Mouse (Mus musculus) forebrain, embryonic 13.5 days (tissue): Measurements from ENCODE around the gene Nadk. TPM values are rescaled to one million over a fixed set of nuclear protein-coding genes. Genes with fewer than 3 reads are reported as not detected.

ENCODE experiments used
- ATAC-seq: fragments of 200-750 bp; cut with Nextera tagmentation; 2 replicates; pipeline ENCODE4 v1.8.0; 2017
- H3K27ac ChIP-seq: fragments of 300-500 bp; sonication (generic); 2 replicates; pipeline ENCODE4 v1.5.1; 2015; ENCODE audit warnings: inconsistent platforms, mild to moderate bottlenecking, moderate library complexity
- H3K27me3 ChIP-seq: fragments of 300-500 bp; sonication (generic); 2 replicates; pipeline ENCODE4 v1.6.1; 2015; ENCODE audit warnings: mild to moderate bottlenecking, inconsistent platforms
- H3K36me3 ChIP-seq: fragments of 300-500 bp; sonication (generic); 2 replicates; pipeline ENCODE4 v1.6.1; 2015; ENCODE audit warnings: mild to moderate bottlenecking, inconsistent platforms; ENCODE audit not compliant: poor library complexity, severe bottlenecking
- H3K4me1 ChIP-seq: fragments of 300-500 bp; sonication (generic); 2 replicates; pipeline ENCODE4 v1.6.1; 2015; ENCODE audit warnings: inconsistent platforms
- H3K4me2 ChIP-seq: fragments of 300-500 bp; sonication (generic); 2 replicates; pipeline ENCODE4 v1.6.1; 2015; ENCODE audit warnings: inconsistent platforms, mild to moderate bottlenecking, moderate library complexity
- H3K4me3 ChIP-seq: fragments of 300-500 bp; sonication (generic); 2 replicates; pipeline ENCODE4 v1.5.1; 2015; ENCODE audit warnings: mild to moderate bottlenecking, inconsistent platforms
- H3K9ac ChIP-seq: fragments of 300-500 bp; sonication (generic); 2 replicates; pipeline ENCODE4 v1.6.1; 2015; ENCODE audit warnings: mild to moderate bottlenecking, inconsistent platforms
- H3K9me3 ChIP-seq: fragments of 300-500 bp; sonication (generic); replicated peaks from 2 replicates; pipeline ENCODE4 v1.6.1; 2016; ENCODE audit warnings: inconsistent platforms
- WGBS: fragments of 180-500 bp; shearing (Covaris S2); methylation state at CpG from one replicate; pipeline ENCODE4 v1.1.7; 2015; 5-methylcytosine and 5-hydroxymethylcytosine counted together
- polyA plus RNA-seq: library from polyadenylated mRNA; unstranded; fragments of >200 nt; fragmentation: Nextera tagmentation; extraction: Ambion mirVana; gene quantifications from 2 replicates; pipeline ENCODE4 v1.2.1, GENCODE M21; 2015

Nadk gene
- polyA plus RNA-seq, 1 experiment from 2014 or later: 88.7 TPM

GRCm38 (mm10) chr4:155573155-155573554 lies 11.0 kb downstream of the Nadk start:
- H3K9ac ChIP-seq: no peak overlapping the region
- no peaks in the 10 kb centered on the region for H3K9me3 ChIP-seq
- ATAC-seq: no peak
- H3K36me3 ChIP-seq: peaks cover 12% of the 10 kb centered on the region
- no peaks in the 10 kb centered on the region for H3K4me1 ChIP-seq
- no peak overlapping the region for H3K27ac ChIP-seq
- no peak overlapping the region for H3K4me3 ChIP-seq
- WGBS: 98% methylated on average over 2 of the region's 2 CpGs
- no peak overlapping the region for H3K4me2 ChIP-seq
- H3K27me3 ChIP-seq: no peaks in the 10 kb centered on the region

GRCm38 (mm10) chr4:155573876-155574275 lies 11.7 kb downstream of the Nadk start:
- no peaks in the 10 kb centered on the region for H3K4me1 ChIP-seq
- H3K4me3 ChIP-seq: no peak overlapping the region
- peaks cover 19% of the 10 kb centered on the region for H3K36me3 ChIP-seq
- no peak overlapping the region for H3K9ac ChIP-seq
- no peak overlapping the region for H3K4me2 ChIP-seq
- no peaks in the 10 kb centered on the region for H3K9me3 ChIP-seq
- H3K27me3 ChIP-seq: no peaks in the 10 kb centered on the region
- ATAC-seq: no peak
- H3K27ac ChIP-seq: no peak overlapping the region
- 95% methylated on average over 9 of the region's 9 CpGs for WGBS

DNA sequence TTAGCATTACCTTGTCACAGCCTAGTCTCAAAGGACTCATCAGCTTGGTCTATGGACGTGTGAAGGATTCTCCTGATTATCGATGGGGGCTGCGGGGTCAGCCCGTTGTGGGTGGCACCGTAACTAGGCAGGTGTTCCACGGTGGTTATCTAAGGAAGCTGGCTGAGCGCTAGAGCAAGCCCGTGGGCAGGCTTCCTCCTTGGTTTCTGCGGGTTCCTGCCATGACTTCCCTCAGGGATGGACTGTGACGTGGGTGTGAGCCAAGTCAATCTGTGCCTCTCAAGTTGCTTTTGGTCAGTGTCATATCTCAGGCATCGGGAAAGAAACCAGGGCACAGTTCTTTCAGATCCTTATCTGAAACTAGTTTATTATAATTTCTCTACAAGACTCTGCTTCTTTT lies 12.8 kb downstream of the Nadk start:
- Histone ChIP-seq H3K9ac (no peak overlapping the region), H3K4me2 (no peak overlapping the region), H3K4me3 (no peak overlapping the region), H3K9me3 (no peaks in the 10 kb centered on the region), H3K27ac (no peak overlapping the region), H3K27me3 (no peaks in the 10 kb centered on the region), H3K4me1 (no peaks in the 10 kb centered on the region), H3K36me3 (peaks cover 28% of the 10 kb centered on the region)
- ATAC-seq: no peak
- 93% methylated on average over 11 of the region's 11 CpGs for WGBS

GRCm38 (mm10) chr4:155575521-155575920 lies 13.3 kb downstream of the Nadk start:
- H3K27me3 ChIP-seq: no peaks in the 10 kb centered on the region
- WGBS: 87% methylated on average over 8 of the region's 8 CpGs
- H3K4me2 ChIP-seq: no peak overlapping the region
- no peaks in the 10 kb centered on the region for H3K4me1 ChIP-seq
- no peak overlapping the region for H3K9ac ChIP-seq
- no peaks in the 10 kb centered on the region for H3K9me3 ChIP-seq
- no peak for ATAC-seq
- H3K36me3 ChIP-seq: peaks cover 30% of the 10 kb centered on the region
- no peak overlapping the region for H3K27ac ChIP-seq
- H3K4me3 ChIP-seq: no peak overlapping the region

GRCm38 (mm10) chr4:155577132-155577531 lies 15.0 kb downstream of the Nadk start:
- Histone ChIP-seq H3K27ac (no peak overlapping the region), H3K36me3 (peaks cover 36% of the 10 kb centered on the region), H3K27me3 (no peaks in the 10 kb centered on the region), H3K4me1 (no peaks in the 10 kb centered on the region), H3K4me2 (no peak overlapping the region), H3K9ac (no peak overlapping the region), H3K4me3 (no peak overlapping the region), H3K9me3 (no peaks in the 10 kb centered on the region)
- WGBS: 95% methylated on average over 9 of the region's 9 CpGs
- no peak for ATAC-seq

DNA sequence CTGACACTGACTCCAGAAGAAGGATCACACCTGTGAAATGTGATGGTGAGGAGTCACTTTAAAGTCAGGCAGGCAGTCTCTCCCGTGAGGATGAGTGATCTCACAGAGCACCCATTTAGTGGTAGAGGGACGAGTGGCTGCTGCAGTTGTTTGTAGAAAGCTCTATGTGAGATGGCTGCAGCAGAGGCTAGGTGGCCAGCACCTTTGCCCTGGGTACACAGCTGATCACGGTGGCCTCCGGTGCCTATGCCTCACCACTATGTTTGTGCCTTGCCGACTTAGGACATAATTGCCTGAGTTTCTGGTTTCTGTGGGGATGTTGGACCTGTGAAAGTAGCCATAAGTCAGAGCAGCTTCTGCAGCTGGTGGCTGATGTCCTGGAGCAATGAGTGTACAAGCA lies 15.6 kb downstream of the Nadk start:
- H3K4me2 ChIP-seq: no peak overlapping the region
- H3K4me1 ChIP-seq: no peaks in the 10 kb centered on the region
- no peak overlapping the region for H3K4me3 ChIP-seq
- H3K27me3 ChIP-seq: no peaks in the 10 kb centered on the region
- no peak overlapping the region for H3K9ac ChIP-seq
- peaks cover 40% of the 10 kb centered on the region for H3K36me3 ChIP-seq
- no peaks in the 10 kb centered on the region for H3K9me3 ChIP-seq
- 90% methylated on average over 5 of the region's 5 CpGs for WGBS
- ATAC-seq: no peak
- H3K27ac ChIP-seq: no peak overlapping the region

DNA sequence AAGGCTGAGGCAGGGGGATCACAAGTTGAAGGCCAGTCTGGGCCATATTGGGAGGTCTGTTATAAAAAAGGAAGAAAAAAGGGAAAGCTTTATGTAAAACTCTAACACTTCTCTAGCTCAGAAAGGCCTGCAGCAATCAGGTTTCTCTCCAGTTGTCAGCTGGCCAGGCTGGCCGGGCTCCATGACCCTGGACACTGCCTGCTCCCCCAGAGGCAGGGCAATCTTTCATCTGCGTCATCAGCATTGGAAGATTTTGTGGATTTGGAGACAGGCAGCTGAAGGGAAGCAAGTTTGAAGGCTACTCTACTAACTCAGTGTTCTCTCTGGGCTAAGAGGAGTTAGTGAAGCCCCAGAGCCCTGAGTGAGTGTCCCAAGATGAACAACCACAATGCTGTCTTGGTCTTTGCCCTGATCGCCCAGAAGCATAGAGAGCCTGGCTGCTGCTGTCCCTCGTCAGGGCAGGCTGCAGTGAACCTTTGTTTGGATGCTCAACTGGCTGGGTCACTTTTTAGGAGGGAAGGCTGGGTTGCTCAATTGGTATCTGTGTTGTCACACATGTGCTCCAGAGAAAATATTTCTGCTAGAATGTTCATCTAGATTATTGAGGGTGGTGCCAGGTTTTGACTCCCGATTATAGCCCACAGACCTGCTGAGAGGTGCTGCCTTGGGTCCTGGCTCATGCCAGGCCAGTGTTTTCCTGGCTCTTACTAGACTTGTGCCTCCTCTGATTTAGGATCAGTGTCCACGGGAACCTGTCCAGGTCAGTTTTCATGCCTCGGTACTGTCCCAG lies 16.4 kb downstream of the Nadk start:
- WGBS: 92% methylated on average over 7 of the region's 7 CpGs
- Histone ChIP-seq H3K4me3 (no peak overlapping the region), H3K4me1 (no peaks in the 10 kb centered on the region), H3K36me3 (peaks cover 48% of the 10 kb centered on the region), H3K4me2 (no peak overlapping the region), H3K27ac (no peak overlapping the region), H3K9me3 (no peaks in the 10 kb centered on the region), H3K9ac (no peak overlapping the region), H3K27me3 (no peaks in the 10 kb centered on the region)
- no peak for ATAC-seq

- Histone ChIP-seq H3K4me3 (no peak overlapping the region), H3K36me3 (peaks cover 67% of the 10 kb centered on the region), H3K9ac (no peak overlapping the region), H3K9me3 (no peaks in the 10 kb centered on the region), H3K27ac (no peak overlapping the region), H3K4me1 (no peaks in the 10 kb centered on the region), H3K27me3 (no peaks in the 10 kb centered on the region), H3K4me2 (no peak overlapping the region)
- no peak for ATAC-seq
- WGBS: 21% methylated on average over 1 of the region's 1 CpGs
Observed at GRCm38 (mm10) chr4:155580420-155580819, 18.2 kb downstream of the Nadk start.

GRCm38 (mm10) chr4:155582279-155582905 lies 20.2 kb downstream of the Nadk start:
- no peaks in the 10 kb centered on the region for H3K9me3 ChIP-seq
- H3K4me2 ChIP-seq: no peak overlapping the region
- no peaks in the 10 kb centered on the region for H3K4me1 ChIP-seq
- no peak overlapping the region for H3K4me3 ChIP-seq
- peaks cover 78% of the 10 kb centered on the region for H3K36me3 ChIP-seq
- H3K27ac ChIP-seq: no peak overlapping the region
- no peaks in the 10 kb centered on the region for H3K27me3 ChIP-seq
- no peak for ATAC-seq
- H3K9ac ChIP-seq: no peak overlapping the region
- WGBS: 88% methylated on average over 6 of the region's 6 CpGs

GRCm38 (mm10) chr4:155589356-155589755 lies 27.2 kb downstream of the Nadk start:
- Histone ChIP-seq H3K27me3 (no peaks in the 10 kb centered on the region), H3K4me1 (no peaks in the 10 kb centered on the region), H3K27ac (no peak overlapping the region), H3K36me3 (peaks cover 69% of the 10 kb centered on the region), H3K9ac (no peak overlapping the region), H3K4me2 (no peak overlapping the region), H3K4me3 (no peak overlapping the region), H3K9me3 (no peaks in the 10 kb centered on the region)
- WGBS: 96% methylated on average over 5 of the region's 5 CpGs
- ATAC-seq: no peak

GRCm38 (mm10) chr4:155591012-155591719 lies 29.0 kb downstream of the Nadk start:
- peaks cover 51% of the 10 kb centered on the region for H3K36me3 ChIP-seq
- WGBS: 88% methylated on average over 7 of the region's 7 CpGs
- H3K9ac ChIP-seq: no peak overlapping the region
- H3K9me3 ChIP-seq: no peaks in the 10 kb centered on the region
- no peaks in the 10 kb centered on the region for H3K27me3 ChIP-seq
- no peak overlapping the region for H3K4me3 ChIP-seq
- no peak for ATAC-seq
- no peak overlapping the region for H3K27ac ChIP-seq
- no peaks in the 10 kb centered on the region for H3K4me1 ChIP-seq
- H3K4me2 ChIP-seq: no peak overlapping the region

DNA sequence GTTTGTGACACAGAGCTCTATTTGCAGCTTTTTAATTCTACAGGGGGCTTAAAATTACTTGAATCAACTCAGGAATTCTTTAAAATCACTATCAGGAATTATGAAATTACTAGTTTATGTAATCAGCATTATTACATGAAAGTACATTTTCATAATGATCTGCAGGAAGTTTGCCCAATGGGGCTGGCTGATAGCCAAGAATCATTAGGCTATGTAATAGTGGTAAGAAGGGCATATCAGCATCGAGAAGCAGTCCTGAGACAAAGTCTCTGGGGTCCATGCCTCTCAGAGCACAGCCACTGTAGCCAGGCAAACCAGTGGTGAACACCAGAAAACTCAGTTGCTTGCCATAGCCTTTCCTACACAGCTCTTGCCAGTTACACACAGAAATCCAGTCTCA lies 31.6 kb downstream of the Nadk start:
- 60% methylated on average over 1 of the region's 1 CpGs for WGBS
- H3K4me3 ChIP-seq: no peak overlapping the region
- no peak overlapping the region for H3K4me2 ChIP-seq
- 0 out of 2 replicates have a peak, but pooled peaks cover 5% of the 10 kb centered on the region for H3K27me3 ChIP-seq
- H3K9me3 ChIP-seq: no peaks in the 10 kb centered on the region
- no peak overlapping the region for H3K27ac ChIP-seq
- peaks cover 25% of the 10 kb centered on the region for H3K36me3 ChIP-seq
- no peaks in the 10 kb centered on the region for H3K4me1 ChIP-seq
- no peak overlapping the region for H3K9ac ChIP-seq
- ATAC-seq: no peak
